Mouse (Mus musculus): ENCODE measurements around the gene Hist1h2ag. TPM values are rescaled to one million over a fixed set of nuclear protein-coding genes. Genes with fewer than 3 reads are reported as not detected.

Hist1h2ag gene
- polyA plus RNA-seq, 1 experiment from 2014 or later: 11.9 TPM

Small RNAs within 50 kb of the gene (microRNA-seq; reads per million reads assigned to microRNA genes)
- gene Gm26300 (not detected), gene Gm44390 (not detected), gene Gm44486 (not detected)

Other genes with a start within 250 kb of the Hist1h2ag start
- 7.3 and 7.8 TPM in 2 replicates for gene Hist1h2bq, start 232.7 kb downstream of the Hist1h2ag start, polyA plus RNA-seq (2015; fragmentation: Nextera tagmentation; extraction: Ambion mirVana)
- gene Hist1h2ao, start 232.5 kb downstream of the Hist1h2ag start, polyA plus RNA-seq (2015; fragmentation: Nextera tagmentation; extraction: Ambion mirVana): not detected in 2 replicates
- not detected in 2 replicates for gene Hist1h4m, start 231.2 kb downstream of the Hist1h2ag start, polyA plus RNA-seq (2015; fragmentation: Nextera tagmentation; extraction: Ambion mirVana)
- 6.7 and 8.6 TPM in 2 replicates for gene Hist1h4n, start 210.7 kb downstream of the Hist1h2ag start, polyA plus RNA-seq (2015; fragmentation: Nextera tagmentation; extraction: Ambion mirVana)
- 898 and 915 TPM in 2 replicates for gene Hist1h2ap, start 209.4 kb downstream of the Hist1h2ag start, polyA plus RNA-seq (2015; fragmentation: Nextera tagmentation; extraction: Ambion mirVana)
- 7.5 and 7.7 TPM in 2 replicates for gene Hist1h2br, start 209.2 kb downstream of the Hist1h2ag start, polyA plus RNA-seq (2015; fragmentation: Nextera tagmentation; extraction: Ambion mirVana)
- 16.8 and 19.9 TPM in 2 replicates for gene Zfp184, start 97.8 kb downstream of the Hist1h2ag start, polyA plus RNA-seq (2015; fragmentation: Nextera tagmentation; extraction: Ambion mirVana)
- not detected in 2 replicates for gene Pom121l2, start 61.8 kb downstream of the Hist1h2ag start, polyA plus RNA-seq (2015; fragmentation: Nextera tagmentation; extraction: Ambion mirVana)
- gene Prss16, start 33.2 kb downstream of the Hist1h2ag start, polyA plus RNA-seq (2015; fragmentation: Nextera tagmentation; extraction: Ambion mirVana): 0.12 and 0.14 TPM in 2 replicates
- gene Hist1h2ah, start 7.4 kb downstream of the Hist1h2ag start, polyA plus RNA-seq (2015; fragmentation: Nextera tagmentation; extraction: Ambion mirVana): 1.9 TPM in 1 of 2 replicates, not detected in the other
- 0.84 and 3.1 TPM in 2 replicates for gene Hist1h2bk, start 7.1 kb downstream of the Hist1h2ag start, polyA plus RNA-seq (2015; fragmentation: Nextera tagmentation; extraction: Ambion mirVana)
- gene Hist1h4i, start 1.6 kb downstream of the Hist1h2ag start, polyA plus RNA-seq (2015; fragmentation: Nextera tagmentation; extraction: Ambion mirVana): 12.2 and 12.9 TPM in 2 replicates
- 1.8 and 5.0 TPM in 2 replicates for gene Hist1h2bj, start 270 bp upstream of the Hist1h2ag start, polyA plus RNA-seq (2015; fragmentation: Nextera tagmentation; extraction: Ambion mirVana)
- gene Vmn1r188, start 41.5 kb upstream of the Hist1h2ag start, polyA plus RNA-seq (2015; fragmentation: Nextera tagmentation; extraction: Ambion mirVana): not detected in 2 replicates
- not detected in 2 replicates for gene Vmn1r189, start 62.9 kb upstream of the Hist1h2ag start, polyA plus RNA-seq (2015; fragmentation: Nextera tagmentation; extraction: Ambion mirVana)
- gene Vmn1r191, start 141.0 kb upstream of the Hist1h2ag start, polyA plus RNA-seq (2015; fragmentation: Nextera tagmentation; extraction: Ambion mirVana): not detected in 2 replicates
- not detected in 2 replicates for gene Vmn1r192, start 148.2 kb upstream of the Hist1h2ag start, polyA plus RNA-seq (2015; fragmentation: Nextera tagmentation; extraction: Ambion mirVana)
- gene Vmn1r193, start 180.2 kb upstream of the Hist1h2ag start, polyA plus RNA-seq (2015; fragmentation: Nextera tagmentation; extraction: Ambion mirVana): not detected in 2 replicates
- gene Vmn1r194, start 201.3 kb upstream of the Hist1h2ag start, polyA plus RNA-seq (2015; fragmentation: Nextera tagmentation; extraction: Ambion mirVana): not detected in 2 replicates
- not detected in 2 replicates for gene Vmn1r195, start 227.6 kb upstream of the Hist1h2ag start, polyA plus RNA-seq (2015; fragmentation: Nextera tagmentation; extraction: Ambion mirVana)
- gene Vmn1r196, start 247.0 kb upstream of the Hist1h2ag start, polyA plus RNA-seq (2015; fragmentation: Nextera tagmentation; extraction: Ambion mirVana): not detected in 2 replicates

All from hindbrain, embryonic 13.5 days (tissue).